Mouse (Mus musculus) intestine, embryonic 15.5 days (tissue): ENCODE data around the gene Srgap2. TPM values are rescaled to one million over a fixed set of nuclear protein-coding genes. Genes with fewer than 3 reads are reported as not detected.
A peak's percentile ranks its signal among the peaks of the same experiment; 100 is the strongest.

Experiments used
- ATAC-seq: fragments of 200-750 bp; cut with Nextera tagmentation; 2 replicates; pipeline ENCODE4 v1.8.0; 2017; ENCODE audit warnings: moderate TSS enrichment, moderate library complexity
- H3K27ac ChIP-seq: fragments of 300-500 bp; sonication (generic); 2 replicates; pipeline ENCODE4 v1.5.1; 2015; ENCODE audit warnings: mild to moderate bottlenecking, inconsistent platforms
- H3K27me3 ChIP-seq: fragments of 300-500 bp; sonication (generic); replicated peaks from 2 replicates; pipeline ENCODE4 v1.6.1; 2015; ENCODE audit warnings: inconsistent platforms
- H3K36me3 ChIP-seq: fragments of 300-500 bp; sonication (generic); 2 replicates; pipeline ENCODE4 v1.6.1; 2015; ENCODE audit warnings: inconsistent platforms
- H3K4me1 ChIP-seq: fragments of 300-500 bp; sonication (generic); replicated peaks from 2 replicates; pipeline ENCODE4 v1.6.1; 2015; ENCODE audit warnings: inconsistent platforms
- H3K4me2 ChIP-seq: fragments of 300-500 bp; sonication (generic); replicated peaks from 2 replicates; pipeline ENCODE4 v1.6.1; 2015; ENCODE audit warnings: mild to moderate bottlenecking, inconsistent platforms
- H3K4me3 ChIP-seq: fragments of 300-500 bp; sonication (generic); replicated peaks from 2 replicates; pipeline ENCODE4 v1.5.1; 2015; ENCODE audit warnings: inconsistent platforms
- H3K9ac ChIP-seq: fragments of 300-500 bp; sonication (generic); 2 replicates; pipeline ENCODE4 v1.6.1; 2015; ENCODE audit warnings: inconsistent platforms
- H3K9me3 ChIP-seq: fragments of 300-500 bp; sonication (generic); 2 replicates; pipeline ENCODE4 v1.6.1; 2016; ENCODE audit warnings: inconsistent platforms
- WGBS: fragments of 180-500 bp; shearing (Covaris S2); methylation state at CpG from one replicate; pipeline ENCODE4 v1.1.7; 2015; 5-methylcytosine and 5-hydroxymethylcytosine counted together
- polyA plus RNA-seq: library from polyadenylated mRNA; unstranded; fragments of >200 nt; fragmentation: Nextera tagmentation; extraction: Ambion mirVana; gene quantifications from 2 replicates; pipeline ENCODE4 v1.2.1, GENCODE M21; 2015

Gene Srgap2
- polyA plus RNA-seq, 1 experiment from 2014 or later: 7.9 TPM

DNA sequence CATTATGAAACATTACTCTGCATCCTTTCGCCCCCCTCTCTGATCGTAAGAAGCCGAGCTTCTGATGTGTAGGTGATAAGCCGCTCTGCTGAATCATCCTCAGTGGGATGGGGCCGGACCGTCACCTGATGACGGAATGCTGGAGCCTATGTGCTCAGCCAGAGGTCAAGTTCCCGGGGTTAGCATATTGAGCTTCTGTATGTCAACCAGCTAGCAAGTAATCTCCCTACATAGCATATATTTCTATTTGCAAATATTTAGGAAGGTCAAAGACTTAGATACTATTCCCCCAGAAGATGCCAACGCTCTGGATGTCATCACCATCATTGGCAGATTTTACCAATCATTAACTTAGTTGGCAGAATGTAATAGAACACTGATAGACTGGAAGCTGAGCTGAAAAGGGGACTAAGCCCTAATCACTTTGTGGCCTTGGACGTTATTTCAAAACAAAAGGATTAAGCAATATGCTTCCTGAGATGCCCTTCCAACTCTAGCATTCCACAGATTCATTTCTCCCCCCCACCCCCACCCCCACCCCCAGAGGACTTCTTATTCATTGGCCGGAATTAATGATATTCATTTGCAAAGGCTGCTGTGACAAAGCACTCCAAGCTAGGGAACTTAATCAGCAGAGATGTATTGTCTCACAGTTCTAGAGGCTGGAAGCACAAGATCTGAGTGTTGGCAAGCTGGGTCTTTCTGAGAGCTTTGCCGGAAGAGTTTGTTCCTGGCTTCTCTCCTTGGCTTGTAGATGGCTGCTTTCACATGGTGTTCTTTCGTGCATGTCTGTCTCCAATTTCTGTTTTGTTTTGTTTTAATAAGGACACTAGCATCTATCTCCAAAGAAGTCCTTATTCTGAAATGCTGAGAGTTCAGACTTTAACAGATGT lies 19.9 kb upstream of the Srgap2 start:
- Histone ChIP-seq H3K9me3 (no peaks in the 10 kb centered on the region), H3K9ac (no peak overlapping the region), H3K4me2 (no peak overlapping the region), H3K36me3 (no peaks in the 10 kb centered on the region), H3K27ac (no peak overlapping the region), H3K4me1 (no peaks in the 10 kb centered on the region), H3K4me3 (no peak overlapping the region), H3K27me3 (no peaks in the 10 kb centered on the region)
- no peak for ATAC-seq
- WGBS: 64% methylated on average over 13 of the region's 13 CpGs

GRCm38 (mm10) chr1:131543886-131544565 lies 16.9 kb upstream of the Srgap2 start:
- Histone ChIP-seq H3K9ac (no peak overlapping the region), H3K27ac (no peak overlapping the region), H3K36me3 (no peaks in the 10 kb centered on the region), H3K4me2 (no peak overlapping the region), H3K4me1 (no peaks in the 10 kb centered on the region), H3K9me3 (no peaks in the 10 kb centered on the region), H3K27me3 (no peaks in the 10 kb centered on the region), H3K4me3 (no peak overlapping the region)
- no peak for ATAC-seq
- WGBS: 76% methylated on average over 7 of the region's 7 CpGs

- 72% methylated on average over 5 of the region's 5 CpGs for WGBS
- ATAC-seq: no peak
Measured at GRCm38 (mm10) chr1:131541903-131542302, 14.8 kb upstream of the Srgap2 start.

GRCm38 (mm10) chr1:131541431-131541830 lies 14.3 kb upstream of the Srgap2 start:
- Histone ChIP-seq H3K9ac (no peak overlapping the region), H3K27ac (no peak overlapping the region), H3K4me1 (no peaks in the 10 kb centered on the region), H3K4me3 (no peak overlapping the region), H3K4me2 (no peak overlapping the region), H3K27me3 (no peaks in the 10 kb centered on the region), H3K9me3 (no peaks in the 10 kb centered on the region), H3K36me3 (no peaks in the 10 kb centered on the region)
- peak; percentile 61 for ATAC-seq
- 37% methylated on average over 3 of the region's 3 CpGs for WGBS

More at GRCm38 (mm10) chr1:131541903-131542302, 14.8 kb upstream of the Srgap2 start:
- no peak overlapping the region for H3K9ac ChIP-seq
- no peaks in the 10 kb centered on the region for H3K36me3 ChIP-seq
- no peaks in the 10 kb centered on the region for H3K4me1 ChIP-seq
- no peaks in the 10 kb centered on the region for H3K27me3 ChIP-seq
- H3K9me3 ChIP-seq: no peaks in the 10 kb centered on the region
- H3K4me3 ChIP-seq: no peak overlapping the region
- H3K27ac ChIP-seq: no peak overlapping the region
- H3K4me2 ChIP-seq: no peak overlapping the region

DNA sequence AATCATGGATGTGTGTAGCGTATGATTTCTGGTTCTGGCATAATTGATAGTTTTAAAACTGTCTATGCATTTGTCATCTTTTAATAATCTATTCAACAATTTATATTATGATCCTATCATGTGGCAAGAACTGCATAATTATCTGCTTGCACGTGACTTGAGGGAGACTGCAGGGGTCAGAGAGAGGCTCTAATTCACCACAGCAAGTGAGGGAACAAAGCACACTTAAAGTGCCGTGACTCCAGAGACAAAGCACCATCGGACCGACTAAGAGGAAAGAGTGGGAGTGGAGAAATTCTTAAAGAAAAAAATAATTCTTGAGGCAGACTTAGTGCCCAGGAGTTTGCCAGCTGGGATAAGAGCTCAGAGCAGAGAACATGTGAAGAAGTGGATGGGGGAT lies 13.6 kb upstream of the Srgap2 start:
- Histone ChIP-seq H3K4me3 (no peak overlapping the region), H3K27ac (no peak overlapping the region), H3K9me3 (no peaks in the 10 kb centered on the region), H3K36me3 (no peaks in the 10 kb centered on the region), H3K9ac (no peak overlapping the region), H3K4me2 (no peak overlapping the region), H3K27me3 (no peaks in the 10 kb centered on the region), H3K4me1 (no peaks in the 10 kb centered on the region)
- no peak for ATAC-seq
- WGBS: 73% methylated on average over 5 of the region's 5 CpGs

DNA sequence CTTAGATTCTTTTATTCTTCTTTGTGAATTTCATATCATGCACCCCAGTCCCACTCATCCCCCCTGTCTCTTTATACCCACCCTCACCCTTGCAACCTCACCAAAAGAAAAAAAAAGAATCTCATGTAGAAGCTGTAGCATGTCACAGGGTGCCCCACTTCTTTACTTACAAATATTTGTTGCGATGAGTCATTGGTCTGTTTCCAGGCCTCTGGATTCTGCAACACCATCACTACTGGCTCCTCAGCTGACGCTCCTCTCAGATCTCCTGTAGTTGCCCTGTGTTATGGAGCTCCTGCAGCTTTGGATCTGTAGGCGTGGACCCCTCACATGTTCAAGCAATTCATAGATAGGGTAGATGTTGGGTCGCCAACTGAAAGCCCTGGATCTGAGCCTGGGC lies 12.6 kb upstream of the Srgap2 start:
- no peaks in the 10 kb centered on the region for H3K4me1 ChIP-seq
- H3K4me3 ChIP-seq: no peak overlapping the region
- no peak overlapping the region for H3K9ac ChIP-seq
- 86% methylated on average over 4 of the region's 4 CpGs for WGBS
- no peak for ATAC-seq
- H3K27me3 ChIP-seq: no peaks in the 10 kb centered on the region
- H3K27ac ChIP-seq: no peak overlapping the region
- no peak overlapping the region for H3K4me2 ChIP-seq
- H3K9me3 ChIP-seq: no peaks in the 10 kb centered on the region
- H3K36me3 ChIP-seq: no peaks in the 10 kb centered on the region

DNA sequence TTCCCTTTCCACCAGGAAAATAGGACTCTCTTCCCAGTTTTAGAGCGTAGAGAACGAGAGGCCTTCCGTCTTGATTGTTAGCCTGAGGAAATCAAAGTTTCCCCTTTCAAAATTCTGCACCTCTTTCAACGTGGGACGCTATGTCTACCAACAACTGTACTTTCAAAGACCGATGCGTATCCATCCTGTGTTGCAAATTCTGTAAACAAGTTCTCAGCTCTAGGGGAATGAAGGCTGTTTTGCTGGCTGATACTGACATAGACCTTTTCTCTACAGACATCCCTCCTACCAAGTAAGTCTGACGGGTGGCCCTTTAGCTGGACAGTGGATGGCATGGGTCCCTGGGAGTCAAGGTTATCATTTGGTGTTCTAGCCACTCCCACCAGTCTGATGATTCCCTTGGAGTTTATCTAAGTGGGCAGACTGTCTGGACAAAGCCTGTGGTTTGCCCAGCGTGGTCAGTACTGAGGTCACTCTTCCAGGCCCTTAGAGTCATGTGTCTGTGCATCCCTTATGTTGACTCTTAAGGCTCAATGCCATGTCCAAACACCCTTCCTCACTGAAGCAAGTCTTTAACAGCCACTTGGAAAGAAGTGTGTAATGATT lies 1.5 kb upstream of the Srgap2 start:
- peak overlapping the region; percentile 89 for H3K4me2 ChIP-seq
- peaks cover 23% of the 10 kb centered on the region for H3K4me1 ChIP-seq
- H3K9me3 ChIP-seq: no peaks in the 10 kb centered on the region
- no peaks in the 10 kb centered on the region for H3K36me3 ChIP-seq
- peak overlapping the region; percentile 72 for H3K4me3 ChIP-seq
- no peak for ATAC-seq
- peak overlapping the region; percentile 91 for H3K27ac ChIP-seq
- WGBS: 2% methylated on average over 9 of the region's 9 CpGs
- H3K9ac ChIP-seq: peak overlapping the region; percentile 69
- no peaks in the 10 kb centered on the region for H3K27me3 ChIP-seq

GRCm38 (mm10) chr1:131528081-131528507 lies 942 bp upstream of the Srgap2 start:
- Histone ChIP-seq H3K4me3 (peak overlapping the region; percentile 72), H3K4me1 (peaks cover 28% of the 10 kb centered on the region), H3K36me3 (no peaks in the 10 kb centered on the region), H3K4me2 (peak overlapping the region; percentile 89), H3K9me3 (no peaks in the 10 kb centered on the region), H3K27ac (peak overlapping the region; percentile 91), H3K9ac (peak overlapping the region; percentile 69), H3K27me3 (no peaks in the 10 kb centered on the region)
- ATAC-seq: peak; percentile 21
- WGBS: under 1% methylated on average over 34 of the region's 34 CpGs

DNA sequence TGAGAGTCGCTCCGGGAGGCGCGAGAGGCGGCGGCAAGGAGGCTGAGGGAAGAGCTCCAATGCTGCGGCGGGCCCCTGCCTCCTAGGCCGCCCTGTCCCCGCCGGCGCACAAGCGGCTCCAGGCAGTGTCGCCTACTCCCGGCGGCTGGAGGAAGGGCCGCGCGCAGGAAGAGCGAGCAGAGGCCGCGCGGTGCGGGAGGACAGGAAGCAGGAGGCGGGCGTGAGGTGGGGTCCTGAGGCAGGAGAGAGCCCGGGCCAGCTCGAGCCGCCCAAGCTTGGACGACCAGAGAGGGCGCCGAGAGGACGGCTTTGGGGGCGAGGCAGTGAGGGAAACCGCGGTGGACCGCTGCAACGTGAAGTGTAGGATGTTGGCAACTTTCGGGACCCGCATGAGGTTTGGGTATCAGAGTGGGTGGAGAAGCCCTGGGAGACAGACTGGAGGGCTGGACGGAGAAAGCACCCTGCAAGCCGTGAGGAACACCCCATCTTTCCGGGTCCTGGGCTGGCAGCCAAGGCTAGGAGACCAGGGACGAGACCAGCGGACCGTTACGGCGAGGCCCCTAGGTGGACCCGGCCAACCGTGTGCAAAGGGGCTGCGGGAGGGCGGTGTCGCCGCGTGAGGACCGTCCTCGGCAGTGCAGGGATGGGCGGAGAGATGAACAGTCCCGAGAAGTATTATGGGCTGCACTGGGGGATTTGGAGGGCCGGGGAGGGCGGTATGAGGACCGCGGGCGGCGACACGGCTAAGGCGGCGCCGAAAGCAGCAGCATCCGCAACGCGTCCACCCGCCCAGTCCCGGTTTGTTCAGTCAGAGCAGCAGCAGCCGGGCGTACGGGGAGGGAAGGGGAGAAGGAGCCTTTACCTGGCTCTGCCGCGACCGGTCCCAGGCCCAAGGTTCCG lies 531 bp downstream of the Srgap2 start:
- H3K27ac ChIP-seq: peak overlapping the region; percentile 97
- H3K9ac ChIP-seq: peak overlapping the region; percentile 75
- H3K4me2 ChIP-seq: peak overlapping the region; percentile 89
- H3K4me1 ChIP-seq: peaks cover 32% of the 10 kb centered on the region
- ATAC-seq: peak; percentile 55
- H3K9me3 ChIP-seq: no peaks in the 10 kb centered on the region
- under 1% methylated on average over 78 of the region's 81 CpGs for WGBS
- H3K27me3 ChIP-seq: no peaks in the 10 kb centered on the region
- no peaks in the 10 kb centered on the region for H3K36me3 ChIP-seq
- H3K4me3 ChIP-seq: peak overlapping the region; percentile 85

DNA sequence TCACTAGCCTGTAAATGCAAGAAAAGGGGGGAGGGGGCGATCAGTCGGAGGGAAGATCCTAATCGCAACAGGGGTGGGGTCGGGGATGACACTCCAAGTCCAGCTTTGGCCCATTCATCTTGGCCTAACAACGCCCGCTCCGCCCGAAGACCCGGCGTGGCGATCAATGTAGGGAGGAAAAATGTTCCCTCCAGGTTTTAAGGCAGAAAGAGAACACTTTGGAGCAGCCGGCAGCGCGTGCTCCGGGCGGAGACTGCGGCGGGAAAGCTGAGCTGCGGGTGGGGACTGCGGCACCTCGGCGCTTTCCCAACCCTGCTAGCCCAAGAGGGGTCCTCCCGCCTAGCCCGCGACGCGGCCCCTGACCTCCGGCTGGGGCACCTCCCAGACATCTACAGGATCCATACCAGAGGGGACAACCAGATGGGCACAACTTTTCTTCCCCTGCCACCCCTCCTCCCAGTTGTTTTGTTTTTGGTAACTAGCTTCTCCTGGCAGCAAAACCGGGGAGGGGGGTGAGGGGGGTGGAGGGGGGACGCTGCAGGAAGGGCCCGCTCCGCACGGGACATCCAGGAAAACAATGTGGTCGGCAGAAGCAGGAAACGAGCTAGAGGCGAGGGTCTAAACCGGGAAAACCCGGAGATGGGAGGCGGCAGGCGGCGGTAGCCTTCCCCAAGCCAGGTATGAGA lies 1.4 kb downstream of the Srgap2 start:
- peak overlapping the region; percentile 97 for H3K27ac ChIP-seq
- ATAC-seq: no peak
- no peaks in the 10 kb centered on the region for H3K27me3 ChIP-seq
- no peaks in the 10 kb centered on the region for H3K36me3 ChIP-seq
- peak overlapping the region; percentile 75 for H3K9ac ChIP-seq
- H3K4me3 ChIP-seq: peak overlapping the region; percentile 85
- peak overlapping the region; percentile 89 for H3K4me2 ChIP-seq
- H3K4me1 ChIP-seq: peaks cover 32% of the 10 kb centered on the region
- H3K9me3 ChIP-seq: no peaks in the 10 kb centered on the region
- WGBS: under 1% methylated on average over 41 of the region's 41 CpGs

- Histone ChIP-seq H3K36me3 (no peaks in the 10 kb centered on the region), H3K4me1 (peaks cover 34% of the 10 kb centered on the region), H3K9me3 (no peaks in the 10 kb centered on the region), H3K9ac (peak overlapping the region; percentile 75), H3K27ac (0 out of 2 replicates have a peak overlapping the region, but pooled peaks have one; percentile 97), H3K4me2 (peak overlapping the region; percentile 89), H3K4me3 (peak overlapping the region; percentile 85), H3K27me3 (no peaks in the 10 kb centered on the region)
- no peak for ATAC-seq
- 2% methylated on average over 22 of the region's 26 CpGs for WGBS
Measured at GRCm38 (mm10) chr1:131525101-131525585, 2.0 kb downstream of the Srgap2 start.
